Mouse (Mus musculus): ENCODE measurements around the gene Gm10118. TPM values are rescaled to one million over a fixed set of nuclear protein-coding genes. Genes with fewer than 3 reads are reported as not detected.

Gene Gm10118
- not detected in 2 replicates for polyA plus RNA-seq (2012; rRNA removed)

DNA sequence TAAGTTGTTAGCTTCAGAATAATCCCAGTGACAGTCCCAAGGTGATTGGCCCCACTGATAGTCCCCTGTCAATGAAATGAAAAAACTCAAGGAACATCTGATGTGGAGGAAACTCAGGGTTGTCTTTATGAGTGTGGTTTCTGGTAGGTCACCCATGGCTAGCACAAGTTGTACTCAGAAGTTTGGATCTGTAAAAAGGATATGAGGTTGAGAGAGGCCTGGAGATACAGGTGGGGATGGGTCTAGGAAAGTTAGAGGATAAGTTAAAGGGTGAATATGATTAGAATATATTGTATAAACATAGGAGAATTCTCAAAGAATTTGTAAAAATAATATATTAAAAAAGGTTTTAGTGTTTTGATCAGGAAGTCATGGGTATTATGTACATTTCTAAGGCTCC, at the start of gene Gm10118:
TSS of gene Gm10118 (minus strand) at position 101 of the 400 bp plus-strand sequence.
- no peak for DNase-seq (ENCODE audit: low read depth in 1 of 2, low spot score in 2 of 2)
- no peaks in the 10 kb centered on the region for H3K4me1 ChIP-seq (ENCODE audit: control insufficient read depth, insufficient read depth, insufficient read length)

DNA sequence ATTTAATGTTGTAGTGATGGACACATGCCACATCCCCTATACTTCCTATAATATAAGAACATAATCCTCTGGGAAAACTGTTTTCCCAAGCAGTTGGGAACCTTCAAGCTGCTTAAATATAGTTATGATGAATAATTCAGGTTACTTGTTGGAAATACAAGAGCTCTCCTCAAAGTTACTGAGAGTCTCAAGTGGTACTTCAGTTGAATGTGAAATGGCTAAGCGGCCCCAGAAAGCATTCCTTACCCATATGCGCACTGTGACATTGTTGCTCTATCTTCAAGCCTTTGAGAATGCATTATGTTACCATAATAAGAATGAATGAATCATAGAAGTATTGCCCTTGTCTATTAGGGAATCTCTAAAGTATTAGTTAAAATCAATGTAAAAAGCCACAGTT, 45.1 kb upstream of the Gm10118 start:
- no peak for DNase-seq (ENCODE audit: low read depth in 1 of 2, low spot score in 2 of 2)
- H3K27me3 ChIP-seq (ENCODE audit: control insufficient read depth, insufficient read depth, low read length), result no peaks in the 10 kb centered on the region
- H3K27ac ChIP-seq (ENCODE audit: insufficient read depth, low read length), result no peak overlapping the region
- no peaks in the 10 kb centered on the region for H3K36me3 ChIP-seq (ENCODE audit: control insufficient read depth, insufficient read depth, low read length)
- no peaks in the 10 kb centered on the region for H3K4me1 ChIP-seq (ENCODE audit: control insufficient read depth, insufficient read depth, insufficient read length)
- WGBS, result 87% methylated on average over 2 of the region's 2 CpGs
- no peak overlapping the region for H3K4me3 ChIP-seq (ENCODE audit: extremely low read depth, insufficient read depth, insufficient read length)
- TF ChIP-seq CTCF (IDR thresholded peaks at IDR 0.05; ENCODE audit: extremely low read depth, insufficient read depth, insufficient read length, insufficient replicate concordance) (no peak), POLR2A (IDR thresholded peaks at IDR 0.05; ENCODE audit: low read depth, low read length) (no peak)

More for the DNA sequence above, at the start of gene Gm10118:
- Histone ChIP-seq H3K27me3 (ENCODE audit: control insufficient read depth, insufficient read depth, low read length) (no peaks in the 10 kb centered on the region), H3K4me3 (ENCODE audit: extremely low read depth, insufficient read depth, insufficient read length) (no peak within 1 kb of the TSS), H3K36me3 (ENCODE audit: control insufficient read depth, insufficient read depth, low read length) (no peaks in the 10 kb centered on the region), H3K27ac (ENCODE audit: insufficient read depth, low read length) (no peak within 1 kb of the TSS)
- TF ChIP-seq CTCF (IDR thresholded peaks at IDR 0.05; ENCODE audit: extremely low read depth, insufficient read depth, insufficient read length, insufficient replicate concordance) (no peak), POLR2A (IDR thresholded peaks at IDR 0.05; ENCODE audit: low read depth, low read length) (no peak)

DNA sequence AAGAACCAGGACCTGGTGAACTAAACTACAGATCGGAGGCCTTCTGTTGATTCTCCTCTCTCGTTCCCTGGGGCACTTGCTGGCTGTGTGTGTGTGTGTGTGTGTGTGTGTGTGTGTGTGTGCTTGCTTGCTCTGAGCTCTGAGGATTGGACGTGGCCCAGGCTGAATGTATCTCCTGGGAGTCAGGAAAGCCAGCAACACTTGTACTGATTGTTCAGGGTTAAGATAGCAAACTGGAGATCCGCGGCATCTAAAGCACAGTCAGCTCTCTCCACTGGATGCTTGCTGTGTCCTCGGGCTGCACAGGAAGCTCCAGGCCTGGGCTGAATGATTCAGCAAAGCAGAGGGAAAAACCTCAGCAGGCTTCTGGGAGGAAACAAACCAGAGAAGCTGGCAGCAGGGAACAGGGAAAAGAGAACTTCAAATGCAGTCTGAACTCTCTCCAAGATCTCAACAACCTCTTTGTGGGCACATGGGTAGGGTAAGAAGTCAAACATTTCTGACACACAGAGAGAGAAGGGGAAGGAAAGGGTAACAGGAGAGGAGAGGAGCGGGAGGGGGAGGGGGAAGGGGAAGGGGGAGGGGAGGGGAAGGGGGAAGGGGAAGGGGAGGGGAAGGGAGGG, 27.2 kb upstream of the Gm10118 start:
- no peak for TF ChIP-seq POLR2A (IDR thresholded peaks at IDR 0.05; ENCODE audit: low read depth, low read length)
- no peak for TF ChIP-seq CTCF (IDR thresholded peaks at IDR 0.05; ENCODE audit: extremely low read depth, insufficient read depth, insufficient read length, insufficient replicate concordance)
- no peak for DNase-seq (ENCODE audit: low read depth in 1 of 2, low spot score in 2 of 2)
- 35% methylated on average over 6 of the region's 7 CpGs for WGBS

DNA sequence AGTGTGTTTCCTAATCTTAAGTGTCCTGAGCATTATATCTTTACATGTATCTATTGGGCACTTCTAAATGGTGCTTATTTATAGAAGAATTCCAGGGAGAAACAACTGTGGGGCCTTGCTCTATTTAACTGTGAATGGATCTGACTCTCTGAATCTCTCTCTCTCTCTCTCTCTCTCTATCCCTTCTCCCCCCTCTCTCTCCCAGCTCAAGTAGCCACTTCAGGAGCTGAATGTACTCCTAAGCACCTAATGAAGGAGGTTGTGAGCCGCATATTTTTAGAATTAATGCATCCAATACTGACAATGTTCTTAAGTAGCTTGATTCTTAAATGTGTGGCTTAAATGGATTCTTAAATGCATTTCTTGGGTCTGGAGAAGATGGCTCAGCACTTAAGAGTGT, 24.2 kb upstream of the Gm10118 start:
- Histone ChIP-seq H3K27me3 (ENCODE audit: control insufficient read depth, insufficient read depth, low read length) (no peaks in the 10 kb centered on the region), H3K36me3 (ENCODE audit: control insufficient read depth, insufficient read depth, low read length) (no peaks in the 10 kb centered on the region), H3K27ac (ENCODE audit: insufficient read depth, low read length) (no peak overlapping the region), H3K4me1 (ENCODE audit: control insufficient read depth, insufficient read depth, insufficient read length) (no peaks in the 10 kb centered on the region), H3K4me3 (ENCODE audit: extremely low read depth, insufficient read depth, insufficient read length) (no peak overlapping the region)
- TF ChIP-seq POLR2A (IDR thresholded peaks at IDR 0.05; ENCODE audit: low read depth, low read length), result no peak
- TF ChIP-seq CTCF (IDR thresholded peaks at IDR 0.05; ENCODE audit: extremely low read depth, insufficient read depth, insufficient read length, insufficient replicate concordance), result no peak
- no peak for DNase-seq (ENCODE audit: low read depth in 1 of 2, low spot score in 2 of 2)
- WGBS, result 88% methylated on average over 1 of the region's 1 CpGs

More for the DNA sequence above, 27.2 kb upstream of the Gm10118 start:
- Histone ChIP-seq H3K27ac (ENCODE audit: insufficient read depth, low read length) (no peak overlapping the region), H3K4me3 (ENCODE audit: extremely low read depth, insufficient read depth, insufficient read length) (no peak overlapping the region), H3K36me3 (ENCODE audit: control insufficient read depth, insufficient read depth, low read length) (no peaks in the 10 kb centered on the region), H3K4me1 (ENCODE audit: control insufficient read depth, insufficient read depth, insufficient read length) (no peaks in the 10 kb centered on the region), H3K27me3 (ENCODE audit: control insufficient read depth, insufficient read depth, low read length) (no peaks in the 10 kb centered on the region)

DNA sequence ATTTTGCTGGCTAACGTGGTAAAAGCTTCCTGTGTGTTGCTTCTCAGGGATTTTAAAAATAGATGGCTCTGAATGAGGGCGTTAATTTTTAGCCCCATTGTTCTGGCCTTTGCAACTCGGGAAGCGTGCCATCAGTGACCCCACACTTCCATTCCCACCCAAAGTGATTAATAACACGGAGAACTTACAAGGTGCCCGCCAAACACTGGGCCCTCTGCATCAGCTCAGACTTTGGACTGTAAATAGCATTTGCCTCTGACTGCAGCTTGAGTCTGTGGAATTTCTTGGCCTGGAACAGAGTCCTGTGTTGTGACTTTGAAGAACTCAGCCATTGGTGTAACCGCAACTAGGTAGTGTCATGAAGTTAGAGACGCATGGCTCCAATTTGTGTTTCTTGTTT, 23.6 kb upstream of the Gm10118 start:
- no peaks in the 10 kb centered on the region for H3K27me3 ChIP-seq (ENCODE audit: control insufficient read depth, insufficient read depth, low read length)
- H3K4me3 ChIP-seq (ENCODE audit: extremely low read depth, insufficient read depth, insufficient read length), result no peak overlapping the region
- WGBS, result 55% methylated on average over 8 of the region's 8 CpGs
- H3K4me1 ChIP-seq (ENCODE audit: control insufficient read depth, insufficient read depth, insufficient read length), result no peaks in the 10 kb centered on the region
- DNase-seq (ENCODE audit: low read depth in 1 of 2, low spot score in 2 of 2), result no peak
- TF ChIP-seq CTCF (IDR thresholded peaks at IDR 0.05; ENCODE audit: extremely low read depth, insufficient read depth, insufficient read length, insufficient replicate concordance) (no peak), POLR2A (IDR thresholded peaks at IDR 0.05; ENCODE audit: low read depth, low read length) (no peak)
- H3K27ac ChIP-seq (ENCODE audit: insufficient read depth, low read length), result no peak overlapping the region
- no peaks in the 10 kb centered on the region for H3K36me3 ChIP-seq (ENCODE audit: control insufficient read depth, insufficient read depth, low read length)

DNA sequence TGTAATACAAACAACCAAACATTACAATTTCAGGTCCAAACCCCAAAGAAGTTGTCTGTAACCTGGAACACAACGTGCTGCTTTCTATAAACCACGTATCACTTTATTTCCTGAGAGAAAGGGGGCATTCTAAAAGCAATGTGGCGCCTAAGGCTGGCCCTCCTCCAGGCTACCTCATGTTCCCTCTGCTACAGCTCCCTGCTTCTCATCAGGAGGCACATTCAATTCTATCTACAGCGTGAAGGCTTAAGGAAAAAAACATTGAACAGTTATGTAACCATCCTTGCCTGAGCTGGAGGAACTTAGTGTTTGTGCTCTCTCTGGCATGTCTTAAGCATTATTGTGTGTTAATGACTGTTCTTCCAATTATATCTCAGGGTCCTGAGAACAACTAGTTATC, 20.0 kb upstream of the Gm10118 start:
- no peaks in the 10 kb centered on the region for H3K27me3 ChIP-seq (ENCODE audit: control insufficient read depth, insufficient read depth, low read length)
- no peak overlapping the region for H3K27ac ChIP-seq (ENCODE audit: insufficient read depth, low read length)
- no peaks in the 10 kb centered on the region for H3K36me3 ChIP-seq (ENCODE audit: control insufficient read depth, insufficient read depth, low read length)
- no peaks in the 10 kb centered on the region for H3K4me1 ChIP-seq (ENCODE audit: control insufficient read depth, insufficient read depth, insufficient read length)
- TF ChIP-seq CTCF (IDR thresholded peaks at IDR 0.05; ENCODE audit: extremely low read depth, insufficient read depth, insufficient read length, insufficient replicate concordance) (no peak), POLR2A (IDR thresholded peaks at IDR 0.05; ENCODE audit: low read depth, low read length) (no peak)
- WGBS, result 75% methylated on average over 4 of the region's 4 CpGs
- no peak for DNase-seq (ENCODE audit: low read depth in 1 of 2, low spot score in 2 of 2)
- no peak overlapping the region for H3K4me3 ChIP-seq (ENCODE audit: extremely low read depth, insufficient read depth, insufficient read length)

DNA sequence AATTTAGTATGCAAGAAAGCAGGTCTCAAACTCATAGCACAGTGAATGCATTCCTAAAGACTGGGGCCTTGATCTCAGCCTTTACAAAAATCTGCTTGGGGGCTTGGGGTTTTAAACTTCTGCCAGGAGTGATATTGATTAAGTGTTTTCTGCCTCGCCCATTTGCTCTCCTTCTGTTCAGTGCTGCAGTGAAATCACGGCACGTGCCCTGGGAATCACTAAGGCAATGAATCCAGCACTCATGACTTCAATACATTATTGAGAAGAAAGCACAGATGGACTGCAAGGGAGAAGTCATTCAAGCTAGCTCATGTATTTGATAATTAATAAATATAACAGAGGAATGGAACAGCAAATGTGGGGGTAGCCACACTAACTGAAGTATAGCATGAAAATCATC, 18.3 kb upstream of the Gm10118 start:
- Histone ChIP-seq H3K27ac (ENCODE audit: insufficient read depth, low read length) (no peak overlapping the region), H3K4me1 (ENCODE audit: control insufficient read depth, insufficient read depth, insufficient read length) (no peaks in the 10 kb centered on the region), H3K36me3 (ENCODE audit: control insufficient read depth, insufficient read depth, low read length) (no peaks in the 10 kb centered on the region), H3K4me3 (ENCODE audit: extremely low read depth, insufficient read depth, insufficient read length) (no peak overlapping the region), H3K27me3 (ENCODE audit: control insufficient read depth, insufficient read depth, low read length) (no peaks in the 10 kb centered on the region)
- WGBS, result 80% methylated on average over 3 of the region's 3 CpGs
- TF ChIP-seq POLR2A (IDR thresholded peaks at IDR 0.05; ENCODE audit: low read depth, low read length) (no peak), CTCF (IDR thresholded peaks at IDR 0.05; ENCODE audit: extremely low read depth, insufficient read depth, insufficient read length, insufficient replicate concordance) (no peak)
- no peak for DNase-seq (ENCODE audit: low read depth in 1 of 2, low spot score in 2 of 2)

Measured in spleen, adult 2 months (tissue).